Mouse (Mus musculus) E14TG2a.4 (cell line): ENCODE data around the gene Gpx4.

Source experiments
- CTCF ChIP-seq: conservative IDR thresholded peaks from 2 replicates; pipeline ENCODE4 v1.5.1; 2014; ENCODE audit warnings: low read length
- POU5F1 ChIP-seq: IDR thresholded peaks from 2 replicates; pipeline ENCODE4 v1.6.1; 2014; ENCODE audit warnings: low read length, borderline replicate concordance

- no peak for TF ChIP-seq POU5F1
- no peak for TF ChIP-seq CTCF
Measured at GRCm38 (mm10) chr10:80094684-80095083, 47.7 kb downstream of the Gpx4 start.
